Mouse (Mus musculus) heart, adult 2 months (tissue): ENCODE results near the gene Akap6. TPM values are rescaled to one million over a fixed set of nuclear protein-coding genes. Genes with fewer than 3 reads are reported as not detected.
A peak's percentile ranks its signal among the peaks of the same experiment; 100 is the strongest.

Source experiments
- DNase-seq, 2 experiments: peaks; one replicate each; pipeline ENCODE4 v3.0.0; 2021
- H3K27ac ChIP-seq: fragments of 200-600 bp; 2 replicates; pipeline ENCODE4 v1.8.1; 2022
- H3K27me3 ChIP-seq: fragments of 200-500 bp; 2 replicates; pipeline ENCODE4 v1.6.1; 2012; ENCODE audit warnings: mild to moderate bottlenecking, low read length, inconsistent platforms, mixed read lengths; ENCODE audit not compliant: control insufficient read depth, insufficient read depth
- H3K36me3 ChIP-seq: fragments of 200-500 bp; 2 replicates; pipeline ENCODE4 v1.6.1; 2012; ENCODE audit warnings: low read length, inconsistent platforms; ENCODE audit not compliant: control insufficient read depth, insufficient read depth
- H3K4me1 ChIP-seq: fragments of 200-500 bp; 2 replicates; pipeline ENCODE4 v1.6.1; 2011; ENCODE audit warnings: low read length; ENCODE audit not compliant: control insufficient read depth, insufficient read depth
- H3K4me3 ChIP-seq: fragments of 200-600 bp; 2 replicates; pipeline ENCODE4 v1.8.1; 2022
- H3K79me2 ChIP-seq: fragments of 200-500 bp; replicated peaks from 2 replicates; pipeline ENCODE4 v1.6.1; 2012; ENCODE audit warnings: mild to moderate bottlenecking, inconsistent platforms, low read length, moderate library complexity, mixed read lengths; ENCODE audit not compliant: control insufficient read depth, insufficient read depth
- H3K9ac ChIP-seq: fragments of 200-500 bp; 2 replicates; pipeline ENCODE4 v1.6.1; 2012; ENCODE audit warnings: low read depth, mild to moderate bottlenecking, control low read depth, inconsistent platforms, low read length, mixed read lengths
- CTCF ChIP-seq: fragments of 200-600 bp; IDR thresholded peaks from 2 replicates; pipeline ENCODE4 v1.8.1; 2022; ENCODE audit warnings: antibody characterized with exemption, mild to moderate bottlenecking, moderate library complexity
- EP300 ChIP-seq: fragments of 200-500 bp; IDR thresholded peaks from 2 replicates; pipeline ENCODE4 v1.6.1; 2011; ENCODE audit warnings: low read depth, low read length, control low read depth; ENCODE audit not compliant: insufficient read depth
- POLR2A ChIP-seq: fragments of 200-500 bp; IDR thresholded peaks from 2 replicates; pipeline ENCODE4 v1.6.1; 2011; ENCODE audit warnings: mild to moderate bottlenecking, low read depth, low read length, control low read depth; ENCODE audit not compliant: insufficient read depth
- WGBS: fragments of 180-500 bp; shearing (Covaris S2); methylation state at CpG from one replicate; pipeline ENCODE4 v1.1.7; 2018; 5-methylcytosine and 5-hydroxymethylcytosine counted together
- intact Hi-C: fragments of 180-260 bp; cut with DNase I; formaldehyde crosslinking; loops from one replicate; pipeline ENCODE4 v1.15.1; 2025
- polyA plus RNA-seq: library from polyadenylated mRNA; depleted of rRNA; stranded (reverse); fragments of >200 nt; gene quantifications from 2 replicates; pipeline ENCODE4 v1.2.3, GENCODE M21; 2012
- total RNA-seq, 2 experiments: library from RNA; stranded (reverse); gene quantifications; 2 replicates each; pipeline ENCODE4 v1.2.3; 2021

The Akap6 gene
- total and polyA plus RNA-seq, 3 experiments, result 14.1 to 100 (median 94.6) TPM

DNA sequence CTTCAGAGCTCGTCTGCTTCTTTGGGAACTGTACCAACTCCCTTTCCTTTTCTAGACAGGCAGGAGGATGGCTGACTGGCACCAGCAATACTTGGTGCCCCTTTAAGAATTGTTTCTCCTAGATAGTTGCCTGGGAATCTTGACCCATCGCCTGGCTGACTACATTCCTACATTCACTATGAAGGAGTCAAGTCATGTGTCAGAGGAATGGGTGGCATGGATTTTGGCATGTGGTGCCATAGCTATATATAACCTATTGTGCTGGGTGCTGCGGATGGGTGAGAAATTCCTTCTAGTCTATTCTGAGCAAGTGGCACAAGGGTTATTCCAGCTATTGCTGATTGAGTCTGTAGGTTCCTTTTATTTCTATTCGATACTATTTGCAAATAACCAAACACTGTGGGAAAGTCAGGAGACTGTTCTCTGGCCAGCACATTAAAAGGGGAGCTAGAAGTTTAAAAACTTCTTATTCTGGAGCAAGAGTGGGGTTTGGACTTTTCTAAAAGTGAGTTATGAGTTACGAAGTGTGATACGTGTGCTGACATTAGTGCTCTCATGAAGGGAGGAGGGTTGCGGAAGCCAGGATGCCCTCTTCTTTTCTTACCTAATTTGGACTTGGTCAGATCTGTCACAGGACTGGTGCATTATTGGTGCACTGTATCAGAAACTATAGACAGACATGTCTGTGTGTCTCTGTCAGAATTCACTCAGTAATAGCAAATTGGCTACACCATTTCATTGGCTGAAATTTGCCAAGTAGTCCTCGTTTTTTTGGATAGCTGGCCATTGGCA lies 178.0 kb downstream of the Akap6 start:
- Histone ChIP-seq H3K9ac (peak overlapping the region; percentile 44; the same call in 1 of the 2 replicates), H3K4me3 (no peak overlapping the region), H3K4me1 (peaks cover 33% of the 10 kb centered on the region), H3K36me3 (peaks cover 45% of the 10 kb centered on the region), H3K27ac (peak overlapping the region; percentile 97), H3K79me2 (no peaks in the 10 kb centered on the region), H3K27me3 (no peaks in the 10 kb centered on the region)
- 0 out of 2 replicates have a peak, but pooled peaks have one; percentile 48 for TF ChIP-seq EP300
- no peak for TF ChIP-seq CTCF
- 0 out of 2 replicates have a peak, but pooled peaks have one; percentile 8 for TF ChIP-seq POLR2A
- intact Hi-C loops, result loop anchor here (2.0 to 5.0 kb wide), 2 partner anchors 24 to 85 kb away; no protein-coding TSS in a partner anchor
- DNase-seq, result peak in 1 of 2 experiments; percentile 70
- 54% methylated on average over 8 of the region's 8 CpGs for WGBS

DNA sequence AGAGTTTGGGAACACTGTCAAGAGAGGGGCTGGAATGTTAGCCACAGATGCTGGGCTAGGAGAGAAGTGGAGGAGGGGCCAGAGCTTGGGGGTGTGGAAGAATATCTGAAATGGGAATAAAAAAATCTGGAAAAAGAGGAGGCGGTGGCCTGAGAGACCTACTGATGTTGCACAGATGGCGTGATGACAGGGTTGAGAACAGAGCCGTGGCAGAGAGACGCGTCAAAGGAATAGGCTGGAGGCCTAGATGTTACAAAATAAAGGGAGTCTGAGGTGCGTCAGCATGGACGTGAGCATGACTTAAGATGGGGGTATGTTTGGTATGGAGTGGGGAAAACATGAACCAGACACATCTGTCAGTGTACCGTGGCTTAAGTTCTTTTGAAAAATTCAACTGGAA lies 180.1 kb downstream of the Akap6 start:
- 38% methylated on average over 8 of the region's 8 CpGs for WGBS
- Histone ChIP-seq H3K79me2 (no peaks in the 10 kb centered on the region), H3K27ac (peak overlapping the region; percentile 97), H3K4me3 (no peak overlapping the region), H3K9ac (no peak overlapping the region), H3K36me3 (peaks cover 32% of the 10 kb centered on the region), H3K27me3 (no peaks in the 10 kb centered on the region), H3K4me1 (peaks cover 23% of the 10 kb centered on the region)
- peak in 1 of 2 experiments; percentile 72 for DNase-seq
- TF ChIP-seq POLR2A (no peak), CTCF (no peak), EP300 (peak; percentile 55; the same call in 1 of the 2 replicates)
- intact Hi-C loops, result loop anchor here (2.0 to 5.0 kb wide), 2 partner anchors 13 to 87 kb away; no protein-coding TSS in a partner anchor

DNA sequence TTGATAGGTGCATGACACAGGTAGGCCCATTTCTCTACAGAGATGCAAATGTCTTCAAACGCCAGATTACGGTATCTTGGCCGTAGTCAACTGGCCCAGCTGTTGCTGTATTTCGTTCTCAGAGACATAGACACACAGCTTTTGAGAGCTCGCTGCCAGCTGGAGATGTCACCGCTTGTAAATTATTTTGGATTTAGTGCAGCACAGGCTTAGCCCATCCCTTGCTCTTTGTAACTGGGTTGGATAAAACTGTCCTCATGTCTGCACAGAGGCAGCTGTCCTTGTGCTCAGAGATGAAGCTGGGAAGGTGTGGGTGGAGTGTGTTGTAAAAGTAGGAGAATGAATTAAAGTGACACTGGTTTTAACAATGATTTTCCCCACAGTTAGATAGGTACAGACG lies 193.3 kb downstream of the Akap6 start:
- intact Hi-C loops, result loop anchor here (2.0 to 5.0 kb wide), 3 partner anchors 14 to 100 kb away; no protein-coding TSS in a partner anchor
- Histone ChIP-seq H3K79me2 (no peaks in the 10 kb centered on the region; the same call in 1 of the 2 replicates), H3K27ac (peak overlapping the region; percentile 73), H3K4me1 (peaks cover 12% of the 10 kb centered on the region), H3K36me3 (peaks cover 9% of the 10 kb centered on the region), H3K4me3 (no peak overlapping the region), H3K27me3 (no peaks in the 10 kb centered on the region), H3K9ac (no peak overlapping the region)
- no peak for DNase-seq
- WGBS, result 72% methylated on average over 7 of the region's 7 CpGs
- TF ChIP-seq CTCF (no peak), POLR2A (no peak), EP300 (no peak)

DNA sequence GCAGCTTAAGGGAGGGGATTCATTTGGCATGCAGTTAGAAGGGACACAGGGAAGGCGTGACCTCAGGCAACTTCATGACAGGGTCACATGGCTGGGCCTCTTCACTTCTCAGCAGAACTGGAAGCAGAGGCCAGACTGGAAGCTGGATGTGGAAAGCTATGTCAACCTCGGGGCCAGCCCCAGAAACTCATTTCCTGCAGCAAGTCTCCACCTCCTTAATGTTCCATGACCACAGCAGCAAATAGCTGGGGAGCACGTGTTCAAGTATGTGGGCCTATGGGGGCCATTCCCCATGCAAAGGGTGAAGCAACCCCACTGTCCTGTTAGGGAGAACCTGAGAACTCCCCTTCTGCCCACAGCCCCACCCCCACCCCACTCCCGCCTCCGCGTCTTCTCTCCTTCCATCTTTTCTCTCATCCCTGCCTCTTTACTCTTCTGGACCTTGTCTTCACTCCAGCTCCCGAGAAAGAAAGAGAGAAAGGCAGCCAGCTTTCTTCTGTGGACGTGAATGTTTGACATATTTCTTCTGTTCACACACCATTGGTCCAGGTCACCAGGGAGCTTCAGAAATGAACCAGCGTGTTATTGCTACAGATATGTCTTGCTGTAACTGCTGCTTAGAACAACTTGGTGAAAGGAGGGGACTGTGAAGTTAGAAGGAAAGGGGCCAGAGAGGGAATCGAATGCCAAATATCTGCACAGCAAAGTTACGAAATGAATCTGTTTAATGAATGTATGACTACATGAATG lies 194.6 kb downstream of the Akap6 start:
- peak in 1 of 2 experiments; percentile 61 for DNase-seq
- WGBS, result 47% methylated on average over 11 of the region's 11 CpGs

DNA sequence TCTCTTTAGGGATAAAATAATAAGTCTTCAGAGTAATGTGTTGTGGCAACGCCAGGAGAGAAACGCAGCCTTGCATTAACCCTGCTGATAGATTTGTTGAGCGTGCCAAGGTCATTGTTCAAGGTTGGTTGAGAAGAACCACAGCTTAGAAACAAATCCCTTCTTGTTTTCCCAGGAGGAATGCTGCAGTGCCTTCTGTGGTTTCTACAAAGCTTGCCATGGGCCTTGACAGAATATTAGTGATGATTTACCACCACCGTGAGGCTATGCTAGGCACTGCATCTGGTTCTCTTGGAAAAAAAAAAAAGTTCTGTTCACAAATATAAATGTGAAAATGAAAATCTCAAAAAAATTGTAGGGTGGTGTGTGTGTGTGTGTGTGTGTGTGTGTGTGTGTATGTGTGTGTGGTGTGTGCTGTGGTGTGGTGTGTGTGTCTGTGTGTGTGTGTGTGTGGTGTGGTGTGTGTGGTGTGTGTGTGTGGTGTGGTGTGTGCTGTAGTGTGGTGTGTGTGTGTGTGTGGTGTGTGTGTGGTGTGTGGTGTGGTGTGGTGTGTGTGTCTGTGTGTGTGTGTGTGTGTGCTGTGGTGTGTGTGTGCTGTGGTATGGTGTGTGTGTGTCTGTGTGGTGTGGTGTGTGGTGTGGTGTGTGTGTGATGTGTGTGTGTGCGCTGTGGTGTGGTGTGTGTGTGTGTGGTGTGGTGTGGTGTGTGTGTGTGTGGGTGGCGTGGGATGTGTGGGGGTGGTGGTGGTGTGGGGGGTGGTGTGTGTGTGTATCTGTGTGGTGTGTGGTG lies 196.7 kb downstream of the Akap6 start:
- Histone ChIP-seq H3K4me3 (no peak overlapping the region; the same call in 1 of the 2 replicates), H3K4me1 (peaks cover 13% of the 10 kb centered on the region), H3K27me3 (no peaks in the 10 kb centered on the region), H3K9ac (no peak overlapping the region), H3K79me2 (no peaks in the 10 kb centered on the region; the same call in none of the 2 replicates), H3K36me3 (peaks cover 15% of the 10 kb centered on the region), H3K27ac (peak overlapping the region; percentile 56)
- intact Hi-C loops, result loop anchor here (2.0 to 5.0 kb wide), 6 partner anchors 45 to 889 kb away; partner anchors contain the start of genes Arhgap5 and Dtd2
- TF ChIP-seq EP300 (peak; percentile 73; the same call in 1 of the 2 replicates), CTCF (peak; percentile 76), POLR2A (0 out of 2 replicates have a peak, but pooled peaks have one; percentile 22)
- peak; percentile 58 to 61 for DNase-seq
- WGBS, result 5% methylated on average over 4 of the region's 6 CpGs

More for the DNA sequence above, 194.6 kb downstream of the Akap6 start:
- H3K36me3 ChIP-seq, result peaks cover 11% of the 10 kb centered on the region; the same call in 1 of the 2 replicates
- no peak overlapping the region; the same call in 1 of the 2 replicates for H3K9ac ChIP-seq
- no peak overlapping the region for H3K4me3 ChIP-seq
- intact Hi-C loops, result loop anchor here (2.0 to 5.0 kb wide), 5 partner anchors 15 to 391 kb away; partner anchors contain the start of gene Arhgap5
- peak overlapping the region; percentile 73 for H3K27ac ChIP-seq
- H3K27me3 ChIP-seq, result no peaks in the 10 kb centered on the region
- TF ChIP-seq CTCF (no peak), POLR2A (no peak), EP300 (0 out of 2 replicates have a peak, but pooled peaks have one; percentile 39)
- H3K4me1 ChIP-seq, result peaks cover 13% of the 10 kb centered on the region
- H3K79me2 ChIP-seq, result no peaks in the 10 kb centered on the region; the same call in 1 of the 2 replicates
